Mouse (Mus musculus) forebrain, embryonic 11.5 days (tissue): ENCODE results near the gene Ppp1r3d. TPM values are rescaled to one million over a fixed set of nuclear protein-coding genes. Genes with fewer than 3 reads are reported as not detected.
A peak's percentile ranks its signal among the peaks of the same experiment; 100 is the strongest.

Experiments used
- ATAC-seq: fragments of 200-750 bp; cut with Nextera tagmentation; replicated peaks from 2 replicates; pipeline ENCODE4 v1.8.0; 2017; ENCODE audit warnings: moderate TSS enrichment; ENCODE audit not compliant: low FRiP score
- DNase-seq: peaks from one replicate; pipeline ENCODE4 v3.0.0-alpha.2; 2017; ENCODE audit warnings: low spot score
- H3K27ac ChIP-seq: fragments of 300-500 bp; sonication (generic); 2 replicates; pipeline ENCODE4 v1.5.1; 2014; ENCODE audit warnings: low read depth, low read length
- H3K27me3 ChIP-seq: fragments of 300-500 bp; sonication (generic); 2 replicates; pipeline ENCODE4 v1.6.1; 2014; ENCODE audit warnings: mild to moderate bottlenecking, low read length, mixed read lengths; ENCODE audit not compliant: control insufficient read depth, insufficient read depth
- H3K36me3 ChIP-seq: fragments of 300-500 bp; sonication (generic); 2 replicates; pipeline ENCODE4 v1.6.1; 2014; ENCODE audit warnings: mild to moderate bottlenecking, low read length, moderate library complexity, mixed read lengths; ENCODE audit not compliant: control insufficient read depth, insufficient read depth
- H3K4me1 ChIP-seq: fragments of 300-500 bp; sonication (generic); replicated peaks from 2 replicates; pipeline ENCODE4 v1.6.1; 2014; ENCODE audit warnings: low read length, mixed read lengths; ENCODE audit not compliant: control insufficient read depth, insufficient read depth
- H3K4me2 ChIP-seq: fragments of 300-500 bp; sonication (generic); 2 replicates; pipeline ENCODE4 v1.6.1; 2014; ENCODE audit warnings: low read depth, mild to moderate bottlenecking, low read length, moderate library complexity, mixed read lengths; ENCODE audit not compliant: severe bottlenecking
- H3K4me3 ChIP-seq: fragments of 300-500 bp; sonication (generic); 2 replicates; pipeline ENCODE4 v1.5.1; 2014; ENCODE audit warnings: low read depth, low read length
- H3K9ac ChIP-seq: fragments of 300-500 bp; sonication (generic); 2 replicates; pipeline ENCODE4 v1.6.1; 2014; ENCODE audit warnings: low read length
- H3K9me3 ChIP-seq: fragments of 300-500 bp; sonication (generic); 2 replicates; pipeline ENCODE4 v1.6.1; 2016; ENCODE audit warnings: low read length, mixed read lengths; ENCODE audit not compliant: control insufficient read depth
- WGBS: fragments of 180-500 bp; shearing (Covaris S2); extraction: QIAGEN DNeasy Blood & Tissue Kit; methylation state at CpG from one replicate; pipeline ENCODE4 v1.1.7; 2014; 5-methylcytosine and 5-hydroxymethylcytosine counted together
- polyA plus RNA-seq: library from polyadenylated mRNA; unstranded; fragments of >200 nt; fragmentation: Nextera tagmentation; extraction: Ambion mirVana; gene quantifications from 2 replicates; pipeline ENCODE4 v1.2.1, GENCODE M21; 2014

Ppp1r3d gene
- polyA plus RNA-seq, 1 experiment from 2014 or later, result 0.76 TPM

- Histone ChIP-seq H3K36me3 (no peaks in the 10 kb centered on the region), H3K27ac (no peak overlapping the region), H3K4me3 (no peak overlapping the region), H3K27me3 (peaks cover 14% of the 10 kb centered on the region), H3K4me1 (peaks cover 5% of the 10 kb centered on the region; the same call in 1 of the 2 replicates), H3K4me2 (no peak overlapping the region), H3K9me3 (no peaks in the 10 kb centered on the region; the same call in 1 of the 2 replicates), H3K9ac (no peak overlapping the region)
- WGBS, result 84% methylated on average over 6 of the region's 6 CpGs
- no peak for ATAC-seq
- DNase-seq, result no peak
Observed at GRCm38 (mm10) chr2:178410286-178410685, 4.0 kb downstream of the Ppp1r3d start.

DNA sequence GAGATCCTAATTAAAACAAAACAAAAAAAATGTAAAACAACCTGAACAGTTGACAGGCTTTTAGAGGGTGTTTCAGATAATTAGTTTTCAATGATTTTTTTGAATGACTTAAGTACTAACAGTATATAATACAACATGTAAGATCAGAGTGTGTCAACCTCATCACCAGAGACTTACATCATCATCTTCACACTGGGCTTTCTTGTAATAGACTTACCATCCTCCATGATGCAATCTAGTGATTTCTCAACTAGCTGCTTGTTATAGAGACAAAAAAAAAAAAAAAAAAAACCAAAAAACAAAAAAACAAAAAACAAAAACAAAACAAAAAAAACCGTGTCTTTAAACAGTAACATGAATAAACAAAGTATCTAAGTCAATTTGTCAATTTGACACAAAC, 5.2 kb downstream of the Ppp1r3d start:
- 0 out of 2 replicates have a peak, but pooled peaks cover 5% of the 10 kb centered on the region for H3K4me1 ChIP-seq
- H3K27ac ChIP-seq, result no peak overlapping the region
- H3K4me2 ChIP-seq, result no peak overlapping the region
- H3K36me3 ChIP-seq, result no peaks in the 10 kb centered on the region
- no peaks in the 10 kb centered on the region; the same call in 1 of the 2 replicates for H3K9me3 ChIP-seq
- no peak overlapping the region for H3K9ac ChIP-seq
- H3K27me3 ChIP-seq, result peaks cover 14% of the 10 kb centered on the region
- WGBS, result 64% methylated on average over 1 of the region's 1 CpGs
- DNase-seq, result no peak
- no peak overlapping the region for H3K4me3 ChIP-seq
- ATAC-seq, result no peak

- no peaks in the 10 kb centered on the region for H3K36me3 ChIP-seq
- ATAC-seq (peak; percentile 60; the same call in 1 of the 2 replicates), DNase-seq (no peak)
- H3K9ac ChIP-seq, result no peak within 1 kb of the TSS
- H3K27me3 ChIP-seq, result no peaks in the 10 kb centered on the region
- 86% methylated on average over 52 of the region's 52 CpGs for WGBS
- no peaks in the 10 kb centered on the region; the same call in 1 of the 2 replicates for H3K9me3 ChIP-seq
- H3K4me2 ChIP-seq, result no peak within 1 kb of the TSS
- no peak within 1 kb of the TSS for H3K27ac ChIP-seq
- H3K4me1 ChIP-seq, result no peaks in the 10 kb centered on the region
- no peak within 1 kb of the TSS for H3K4me3 ChIP-seq
Observed at GRCm38 (mm10) chr2:178407053-178407815, 7.0 kb downstream of the Ppp1r3d start, which contains the start of gene Sycp2. TSS of gene Sycp2 (minus strand) at chr2:178407685.

Other genes with a start within 250 kb of the Ppp1r3d start
- gene Sycp2, start 6.8 kb downstream of the Ppp1r3d start, polyA plus RNA-seq, result 0.08 and 0.15 TPM in 2 replicates
- gene Fam217b, start 52 bp upstream of the Ppp1r3d start, polyA plus RNA-seq, result 1.4 and 2.0 TPM in 2 replicates
- not detected in 2 replicates for gene Cdh26, start 16.1 kb upstream of the Ppp1r3d start, polyA plus RNA-seq